ENCODE assay signal across 12 mouse cellular contexts in genomic region chr1:137373509-137374420, GRCm38 (mm10).
DNase-seq lines count a peak whose midpoint lies in the region; ATAC-seq and TF ChIP-seq lines count a peak whose summit lies in the region.
"Had no signal": no experiment of that assay in that cellular context is flagged by ENCODE, and none has a peak within 500 bp of the region (broad histone marks: within the 10 kb centered on the region; RNA-seq: fewer than 3 reads in every experiment).

No protein-coding gene starts in this region.

- no peak for TF ChIP-seq POLR2A in brain, embryonic 14.5 days (IDR thresholded peaks at IDR 0.05; ENCODE audit: borderline replicate concordance, extremely low read depth, insufficient read depth, insufficient read length, poor library complexity, severe bottlenecking)

- H3K9ac ChIP-seq in forebrain, embryonic 16.5 days (replicated peaks; ENCODE audit: low read depth, low read length) = no peak overlapping the region
- H3K9ac ChIP-seq in midbrain, embryonic 12.5 days (replicated peaks) = no peak overlapping the region
- H3K9ac ChIP-seq: embryonic facial prominence, embryonic 13.5 days; neural tube, embryonic 13.5 days had no signal

- peak; percentile 10 for DNase-seq in Muller cell, postnatal 12 days (ENCODE audit: inconsistent ontology term)
- peak; percentile 92 for DNase-seq in brain, embryonic 14.5 days (ENCODE audit: low read depth)
- no peak for DNase-seq in thymus, postnatal 0 days (ENCODE audit: low spot score)
- no peak for DNase-seq in adrenal gland, adult 8-10 months
- DNase-seq: gastrocnemius, postnatal 36 days; kidney, postnatal 10 days; lung, postnatal 36 days had no signal

- H3K4me2 ChIP-seq in forebrain, embryonic 16.5 days (ENCODE audit: low read length) = no peak overlapping the region
- H3K4me2 ChIP-seq in midbrain, embryonic 12.5 days (replicated peaks) = no peak overlapping the region
- H3K4me2 ChIP-seq: embryonic facial prominence, embryonic 13.5 days; neural tube, embryonic 13.5 days had no signal

- peak overlapping the region; percentile 31; the same call in 1 of the 2 replicates for H3K27ac ChIP-seq in forebrain, embryonic 16.5 days (ENCODE audit: low read length)
- peak overlapping the region; percentile 50 for H3K27ac ChIP-seq in midbrain, embryonic 12.5 days (replicated peaks)
- H3K27ac ChIP-seq: embryonic facial prominence, embryonic 13.5 days; neural tube, embryonic 13.5 days had no signal

- no peaks in the 10 kb centered on the region for H3K36me3 ChIP-seq in forebrain, embryonic 16.5 days (ENCODE audit: control insufficient read depth, insufficient read depth)
- no peaks in the 10 kb centered on the region for H3K36me3 ChIP-seq in midbrain, embryonic 12.5 days
- H3K36me3 ChIP-seq: embryonic facial prominence, embryonic 13.5 days; neural tube, embryonic 13.5 days had no signal

- H3K4me1 ChIP-seq in forebrain, embryonic 16.5 days (replicated peaks; ENCODE audit: control insufficient read depth, insufficient read depth, low read length) = peaks cover 19% of the 10 kb centered on the region; the same call in 1 of the 2 replicates
- peaks cover 32% of the 10 kb centered on the region for H3K4me1 ChIP-seq in midbrain, embryonic 12.5 days

- H3K9me3 ChIP-seq in forebrain, embryonic 16.5 days (ENCODE audit: control insufficient read depth, low read length) = no peaks in the 10 kb centered on the region
- H3K9me3 ChIP-seq in midbrain, embryonic 12.5 days = no peaks in the 10 kb centered on the region
- H3K9me3 ChIP-seq: embryonic facial prominence, embryonic 13.5 days; neural tube, embryonic 13.5 days had no signal

- H3K4me3 ChIP-seq in forebrain, embryonic 16.5 days (replicated peaks; ENCODE audit: low read length) = no peak overlapping the region
- H3K4me3 ChIP-seq in midbrain, embryonic 12.5 days = no peak overlapping the region
- H3K4me3 ChIP-seq: embryonic facial prominence, embryonic 13.5 days; neural tube, embryonic 13.5 days had no signal

- WGBS in forebrain, embryonic 16.5 days = 16% methylated on average over 15 of the region's 15 CpGs
- WGBS in midbrain, embryonic 12.5 days = 34% methylated on average over 15 of the region's 15 CpGs

- H3K27me3 ChIP-seq in forebrain, embryonic 16.5 days (replicated peaks; ENCODE audit: control insufficient read depth, insufficient read depth, low read length) = no peaks in the 10 kb centered on the region
- H3K27me3 ChIP-seq in midbrain, embryonic 12.5 days = no peaks in the 10 kb centered on the region
- H3K27me3 ChIP-seq: embryonic facial prominence, embryonic 13.5 days; neural tube, embryonic 13.5 days had no signal

- peak; percentile 73 for ATAC-seq in forebrain, embryonic 16.5 days
- peak; percentile 80 for ATAC-seq in midbrain, embryonic 12.5 days (ENCODE audit: low FRiP score, low read depth)
- ATAC-seq in erythroid progenitor cell, adult 5-6 weeks (replicated peaks; ENCODE audit: low FRiP score, poor library complexity, severe bottlenecking) = no peak

- no peak for TF ChIP-seq CTCF in brain, embryonic 14.5 days (IDR thresholded peaks at IDR 0.05; ENCODE audit: borderline replicate concordance, extremely low read depth, insufficient read depth, insufficient read length)

Comparison
In these comparisons a context has a peak if more than half of its experiments do, and no peak if none do; other contexts are left out.
1. DNase-seq: peak in Muller cell, postnatal 12 days (single experiment) and brain, embryonic 14.5 days (single experiment); none in thymus, postnatal 0 days (single experiment) and adrenal gland, adult 8-10 months (single experiment).